Mouse (Mus musculus): ENCODE measurements around the gene Pamr1. TPM values are rescaled to one million over a fixed set of nuclear protein-coding genes. Genes with fewer than 3 reads are reported as not detected.
A peak's percentile ranks its signal among the peaks of the same experiment; 100 is the strongest.

The Pamr1 gene
- 10 to 100 TPM; 39.3 to 51.2 TPM for total RNA-seq (2021)

DNA sequence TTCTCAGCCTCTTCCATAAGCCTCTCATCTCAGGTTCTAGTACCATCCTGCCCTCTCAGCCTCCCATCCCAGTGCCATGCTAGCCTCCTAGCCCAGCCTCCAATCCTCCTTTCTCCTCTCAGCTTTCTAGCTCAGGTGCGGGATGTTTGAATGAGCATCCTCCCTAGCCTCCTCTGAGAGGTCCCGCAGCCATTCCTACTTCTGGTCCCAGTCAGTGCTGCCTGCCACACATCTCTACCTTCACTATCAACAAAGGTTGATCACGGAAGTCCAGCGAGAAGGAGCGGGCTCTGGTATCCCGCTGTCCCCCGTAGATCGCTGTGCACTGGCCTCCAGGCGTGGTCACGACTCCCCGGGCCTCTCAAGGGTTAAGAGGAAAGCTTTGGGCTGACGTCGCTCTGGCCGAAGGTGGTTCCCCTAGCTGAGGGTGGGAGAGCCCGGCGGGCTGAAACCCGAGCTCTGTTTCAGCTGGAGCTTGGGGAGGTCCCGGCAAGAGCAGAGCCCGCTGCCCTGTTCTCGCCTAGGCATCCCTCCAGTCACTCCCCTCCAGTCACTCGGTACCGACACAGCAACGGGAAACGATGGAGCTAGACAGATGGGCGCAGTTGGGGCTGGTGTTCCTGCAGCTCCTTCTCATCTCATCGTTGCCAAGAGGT lies at the start of gene Pamr1:
Pamr1 (plus strand) TSS at position 402 of the 656 bp plus-strand sequence.
- peak; percentile 32 to 47 for DNase-seq (ENCODE audit: low spot score in 2 of 2)
- intact Hi-C loops (cut with DNase I): no loop called here

DNA sequence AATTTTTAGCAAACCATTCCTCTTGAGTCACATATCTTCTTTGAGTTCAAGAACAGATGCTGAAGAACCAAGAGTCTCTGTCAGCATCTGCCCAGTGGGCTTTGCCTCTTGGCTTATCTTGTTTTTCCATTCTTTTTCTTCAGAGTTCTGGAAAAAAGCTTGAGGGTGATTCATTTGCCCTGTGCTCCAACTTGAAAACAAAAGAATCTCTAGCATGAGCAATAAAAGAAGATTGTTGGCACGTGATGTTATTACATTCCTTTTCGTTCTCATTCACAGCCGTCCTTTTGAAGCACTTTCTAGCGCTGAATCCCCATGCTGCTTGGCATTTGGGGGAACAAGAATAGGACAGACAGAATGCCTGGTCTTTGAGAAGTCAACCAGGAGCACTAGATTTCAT lies 42.2 kb upstream of the Pamr1 start:
- DNase-seq (ENCODE audit: low spot score in 2 of 2): no peak
- intact Hi-C loops (cut with DNase I): no loop called here

DNA sequence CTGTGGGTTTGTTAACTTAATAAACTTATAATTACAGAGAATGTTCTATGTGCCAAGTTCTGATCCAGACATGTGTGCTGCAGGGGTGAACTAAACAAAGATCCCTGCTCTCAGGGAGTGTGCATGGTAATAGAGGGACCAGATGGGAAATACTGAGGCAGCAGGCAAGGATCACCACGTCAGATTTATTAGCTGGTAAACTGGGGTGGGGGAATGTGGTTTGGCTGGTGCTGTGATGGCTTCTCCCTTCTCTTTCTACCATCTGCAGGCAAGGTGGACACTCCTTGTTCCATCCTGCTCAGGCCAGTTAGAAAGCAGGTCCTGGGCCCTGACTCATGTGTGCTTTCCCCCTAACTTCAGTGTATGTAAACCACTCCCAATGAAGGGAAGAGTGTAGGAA lies 41.7 kb upstream of the Pamr1 start:
- intact Hi-C loops (cut with DNase I): no loop called here
- DNase-seq (ENCODE audit: low spot score in 2 of 2): no peak

DNA sequence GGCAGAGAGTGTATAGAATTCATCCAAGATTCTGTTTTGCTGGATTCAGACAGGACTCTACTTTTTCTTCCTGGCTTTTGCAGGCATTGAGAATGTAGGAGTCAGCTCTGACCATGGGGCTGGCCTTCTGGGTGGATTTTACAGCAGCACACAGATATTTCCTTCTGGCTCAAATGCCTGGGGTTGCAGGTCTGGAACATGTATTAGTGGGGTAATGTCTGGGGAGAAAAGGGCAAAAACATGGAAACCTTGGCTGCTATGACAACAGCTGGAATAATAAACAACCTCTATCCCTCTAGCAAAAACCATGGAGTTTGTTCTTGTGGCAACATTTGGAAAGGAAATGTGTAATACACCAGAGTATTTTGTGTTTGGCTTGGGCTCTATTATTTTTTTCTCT lies 29.9 kb upstream of the Pamr1 start:
- intact Hi-C loops (cut with DNase I): no loop called here
- DNase-seq (ENCODE audit: low spot score in 2 of 2): no peak

GRCm38 (mm10) chr2:102527563-102527962 lies 22.2 kb upstream of the Pamr1 start:
- no peak for DNase-seq (ENCODE audit: low spot score in 2 of 2)
- intact Hi-C loops (cut with DNase I): no loop called here

- intact Hi-C loops (cut with DNase I): no loop called here
- no peak for DNase-seq (ENCODE audit: low spot score in 2 of 2)
These were observed 16.4 kb upstream of the Pamr1 start for GRCm38 (mm10) chr2:102533437-102533836.

DNA sequence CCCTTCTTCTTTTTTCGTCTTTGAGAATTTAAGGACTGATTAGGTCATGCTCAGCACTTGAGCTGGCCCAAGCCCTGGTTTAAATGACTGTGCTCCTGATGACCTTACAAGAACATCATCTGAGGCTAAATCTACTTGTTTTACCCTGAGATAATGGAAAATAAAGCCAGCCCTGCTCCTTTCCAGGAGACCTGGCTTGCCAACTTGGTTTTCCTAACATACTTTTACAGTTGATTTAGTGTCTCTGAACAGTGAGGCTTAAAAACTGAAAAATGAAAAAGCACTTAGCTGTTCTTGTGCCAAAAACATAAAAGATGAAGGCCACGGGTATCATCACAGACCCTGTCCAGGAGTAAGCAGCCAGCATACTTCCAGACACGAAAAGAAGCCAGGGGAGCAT lies 13.0 kb upstream of the Pamr1 start:
- no peak for DNase-seq (ENCODE audit: low spot score in 2 of 2)
- intact Hi-C loops (cut with DNase I): no loop called here

- intact Hi-C loops (cut with DNase I): no loop called here
- DNase-seq (ENCODE audit: low spot score in 2 of 2): no peak
These were observed 9.2 kb upstream of the Pamr1 start for GRCm38 (mm10) chr2:102540438-102541230.

DNA sequence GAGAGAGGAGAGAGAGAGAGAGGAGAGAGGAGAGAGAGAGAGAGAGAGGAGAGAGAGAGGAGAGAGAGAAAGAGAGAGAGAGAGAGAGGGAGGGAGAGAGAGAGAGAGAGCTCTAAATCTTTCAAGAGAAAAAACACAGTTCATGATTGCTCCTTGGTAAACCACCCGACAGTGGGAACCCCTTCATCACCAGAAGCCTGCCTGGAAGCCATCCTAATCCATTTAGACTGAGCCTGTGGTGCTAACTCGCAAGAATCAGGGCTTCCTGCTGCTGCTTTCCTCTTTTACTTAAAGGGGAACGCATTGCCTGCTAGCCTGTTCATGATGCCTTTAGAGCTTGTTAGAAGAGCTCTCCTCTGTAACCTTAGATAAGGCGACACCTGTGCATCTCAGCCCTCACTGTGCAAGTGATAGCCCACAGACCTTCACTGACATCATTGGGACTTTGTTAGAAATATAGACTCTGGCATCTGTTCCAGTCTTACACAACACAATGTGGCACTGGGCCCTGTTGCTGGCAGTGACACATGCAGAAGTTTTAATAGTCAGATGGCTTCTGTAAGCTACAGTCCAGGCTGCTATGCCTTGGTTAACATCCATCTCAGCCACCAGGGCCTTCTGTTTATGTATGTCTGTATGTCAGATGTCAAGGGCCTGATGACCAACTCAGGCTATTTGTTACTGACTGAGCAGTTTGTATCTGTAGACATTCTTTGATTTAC lies 8.2 kb upstream of the Pamr1 start:
- intact Hi-C loops (cut with DNase I): no loop called here
- DNase-seq (ENCODE audit: low spot score in 2 of 2): peak in 1 of 2 experiments; percentile 19

GRCm38 (mm10) chr2:102543961-102544719 lies 5.7 kb upstream of the Pamr1 start:
- intact Hi-C loops (cut with DNase I): no loop called here
- DNase-seq (ENCODE audit: low spot score in 2 of 2): no peak

- intact Hi-C loops (cut with DNase I): no loop called here
- DNase-seq (ENCODE audit: low spot score in 2 of 2): no peak
These were observed 1.2 kb downstream of the Pamr1 start for GRCm38 (mm10) chr2:102550910-102551582.

DNA sequence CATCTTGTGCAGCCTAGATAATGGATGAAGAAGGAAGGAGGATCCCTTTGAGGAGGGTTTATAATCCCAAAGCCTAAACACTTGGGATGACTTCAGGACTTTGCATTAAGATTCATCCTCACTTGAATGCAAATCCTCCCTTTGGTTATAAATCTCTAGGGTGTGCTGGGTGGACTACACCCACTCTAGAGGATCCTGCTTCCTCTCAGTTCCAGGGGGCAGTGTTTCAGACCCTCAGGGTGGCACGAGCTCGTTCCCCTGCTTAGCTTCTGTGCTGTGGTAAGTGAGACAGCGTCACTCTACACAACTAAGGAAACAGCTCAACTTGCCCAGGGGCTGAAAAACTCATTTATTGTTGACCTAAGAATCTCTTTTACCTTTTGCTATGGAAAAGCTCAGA lies 1.8 kb downstream of the Pamr1 start:
- DNase-seq (ENCODE audit: low spot score in 2 of 2): no peak
- intact Hi-C loops (cut with DNase I): no loop called here

DNA sequence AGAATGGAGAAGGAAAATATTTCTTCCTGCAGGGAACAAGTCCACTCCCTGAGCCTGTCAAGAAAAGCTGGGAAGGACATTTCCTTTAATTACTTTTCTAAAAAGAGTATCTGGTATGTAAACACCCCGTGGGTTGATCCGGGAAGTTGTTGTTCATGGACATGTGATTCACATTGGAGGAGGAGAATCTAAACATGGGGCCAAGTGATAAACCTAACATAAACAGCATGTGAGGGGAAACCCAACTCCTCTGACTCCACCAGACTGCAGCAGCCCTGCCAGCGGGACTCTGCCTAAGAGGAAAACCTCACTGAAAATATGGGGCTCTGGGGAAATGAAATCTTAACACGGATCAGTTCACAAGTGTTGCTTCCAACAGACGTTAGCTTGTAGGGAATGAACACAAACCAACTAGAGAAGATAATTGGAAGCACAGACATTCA lies 2.3 kb downstream of the Pamr1 start:
- intact Hi-C loops (cut with DNase I): no loop called here

DNA sequence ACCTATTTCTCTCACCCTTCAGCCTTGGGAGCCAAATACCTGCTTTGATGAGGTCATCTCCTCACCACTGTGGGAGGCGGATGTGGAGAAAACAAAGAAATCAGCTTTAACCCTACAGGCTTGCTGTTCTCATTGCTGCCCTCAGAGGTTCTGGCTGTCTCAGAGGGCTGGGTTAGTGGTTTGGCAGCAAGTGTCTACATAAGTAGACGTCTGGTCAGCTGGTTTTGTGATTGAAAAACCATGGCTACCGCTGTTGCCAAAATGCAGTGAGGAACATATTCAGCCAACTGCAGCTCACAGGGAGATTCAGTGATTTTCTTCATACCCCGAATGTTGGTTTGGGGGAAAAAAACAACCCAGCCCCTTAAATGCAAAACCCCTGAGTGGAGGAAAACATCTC lies 7.3 kb downstream of the Pamr1 start:
- intact Hi-C loops (cut with DNase I): no loop called here
- DNase-seq (ENCODE audit: low spot score in 2 of 2): no peak

More for the DNA sequence above, 2.3 kb downstream of the Pamr1 start:
- no peak for DNase-seq (ENCODE audit: low spot score in 2 of 2)

GRCm38 (mm10) chr2:102558965-102559364 lies 9.2 kb downstream of the Pamr1 start:
- no peak for DNase-seq (ENCODE audit: low spot score in 2 of 2)
- intact Hi-C loops (cut with DNase I): no loop called here

DNA sequence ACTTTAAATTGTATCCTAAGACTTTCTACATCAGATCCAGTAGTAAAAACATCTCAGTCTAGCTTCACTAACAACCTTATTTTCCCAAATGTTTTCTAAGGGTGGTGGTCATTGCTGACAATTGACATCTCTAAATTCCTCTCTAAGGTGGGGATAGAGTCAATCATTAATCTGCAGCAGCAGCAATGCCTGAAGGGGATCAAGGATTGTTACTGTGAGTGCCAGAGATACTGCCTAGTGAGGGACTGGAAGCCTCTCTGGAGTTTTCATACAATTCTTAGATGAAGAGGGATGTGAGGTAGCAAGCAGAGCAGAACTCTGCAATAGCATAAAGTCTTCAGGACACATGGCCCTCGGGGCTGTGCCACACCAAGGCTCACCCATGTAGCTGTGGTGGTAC lies 14.0 kb downstream of the Pamr1 start:
- intact Hi-C loops (cut with DNase I): no loop called here
- DNase-seq (ENCODE audit: low spot score in 2 of 2): no peak

DNA sequence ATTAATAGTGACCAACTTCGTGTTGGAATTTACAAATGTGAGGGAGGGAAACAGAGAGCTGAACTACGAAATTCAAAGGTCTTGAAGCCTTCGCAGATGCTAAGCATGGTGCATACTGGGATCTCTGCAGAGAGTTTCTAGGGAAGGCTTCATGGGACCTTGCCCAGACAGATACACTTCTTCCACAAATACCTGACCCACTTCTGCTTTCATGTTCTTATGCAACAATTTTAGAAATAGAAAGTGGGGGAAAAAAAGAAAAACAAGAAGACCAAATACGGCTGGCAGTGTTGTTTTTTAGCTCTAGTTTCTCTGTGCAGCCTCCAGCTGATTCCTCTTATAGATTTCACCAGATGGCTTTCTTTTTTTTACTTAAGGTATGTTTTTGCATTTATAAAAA lies 29.4 kb downstream of the Pamr1 start:
- DNase-seq (ENCODE audit: low spot score in 2 of 2): no peak
- intact Hi-C loops (cut with DNase I): no loop called here

GRCm38 (mm10) chr2:102589977-102590376 lies 40.2 kb downstream of the Pamr1 start:
- intact Hi-C loops (cut with DNase I): loop anchor here (5.0 to 10.0 kb wide), 2 partner anchors 427 to 475 kb away; no protein-coding TSS in a partner anchor
- peak in 1 of 2 experiments; percentile 35 for DNase-seq (ENCODE audit: low spot score in 2 of 2)

- intact Hi-C loops (cut with DNase I): loop anchor here (5.0 to 10.0 kb wide), 2 partner anchors 423 to 470 kb away; no protein-coding TSS in a partner anchor
These were observed 44.7 kb downstream of the Pamr1 start for GRCm38 (mm10) chr2:102594535-102594934.

More at GRCm38 (mm10) chr2:102594535-102594934, 44.7 kb downstream of the Pamr1 start:
- DNase-seq (ENCODE audit: low spot score in 2 of 2): no peak
